Mouse (Mus musculus) frontal cortex, postnatal 36 days (tissue): ENCODE results near the gene Gm20388.

Experiments used
- DNase-seq, 2 experiments: peaks; one replicate each; pipeline ENCODE4 v3.0.0; 2022; ENCODE audit warnings: low spot score in 2 of 2

Gene Gm20388

GRCm38 (mm10) chr8:120738771-120739170 is 828.1 kb downstream of the Gm20388 start:
- no peak for DNase-seq

DNA sequence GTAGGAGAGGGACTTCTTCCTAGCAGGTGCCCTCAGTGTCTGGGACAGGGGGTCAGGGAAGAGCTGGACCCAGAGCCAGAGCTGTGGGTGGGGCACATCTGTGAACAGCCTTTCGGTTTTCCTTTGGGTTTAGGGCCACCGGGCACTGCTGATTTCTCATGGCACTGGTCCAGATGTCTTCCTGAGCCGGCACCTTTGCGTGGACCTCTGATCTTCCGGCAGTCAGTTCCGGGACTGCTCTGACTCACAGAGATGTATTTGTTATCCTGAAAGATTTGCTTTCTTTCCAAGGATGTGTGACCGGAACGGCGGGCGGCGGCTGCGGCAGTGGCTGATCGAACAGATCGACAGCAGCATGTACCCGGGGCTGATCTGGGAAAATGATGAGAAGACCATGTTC is 828.9 kb downstream of the Gm20388 start:
- DNase-seq = no peak

DNA sequence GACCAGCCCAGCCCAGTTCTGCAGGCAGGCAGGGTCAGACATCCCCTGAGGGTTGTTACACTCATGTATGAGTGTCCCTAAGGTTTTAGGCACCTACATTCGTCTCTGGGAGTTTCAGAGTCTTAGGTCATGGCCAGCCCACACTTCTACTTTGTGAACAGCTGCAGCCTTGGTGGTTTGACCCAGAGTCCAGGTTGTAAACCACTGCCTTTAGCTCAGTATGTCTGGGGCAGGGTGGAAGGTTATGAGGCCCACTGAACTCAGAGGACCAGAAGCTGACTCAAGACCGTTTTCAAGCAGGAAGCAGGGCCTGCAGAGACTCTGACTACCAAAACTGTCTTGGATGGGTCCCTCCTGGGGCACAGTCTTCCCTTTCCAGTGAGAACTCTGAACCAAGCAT is 829.9 kb downstream of the Gm20388 start:
- DNase-seq = no peak

DNA sequence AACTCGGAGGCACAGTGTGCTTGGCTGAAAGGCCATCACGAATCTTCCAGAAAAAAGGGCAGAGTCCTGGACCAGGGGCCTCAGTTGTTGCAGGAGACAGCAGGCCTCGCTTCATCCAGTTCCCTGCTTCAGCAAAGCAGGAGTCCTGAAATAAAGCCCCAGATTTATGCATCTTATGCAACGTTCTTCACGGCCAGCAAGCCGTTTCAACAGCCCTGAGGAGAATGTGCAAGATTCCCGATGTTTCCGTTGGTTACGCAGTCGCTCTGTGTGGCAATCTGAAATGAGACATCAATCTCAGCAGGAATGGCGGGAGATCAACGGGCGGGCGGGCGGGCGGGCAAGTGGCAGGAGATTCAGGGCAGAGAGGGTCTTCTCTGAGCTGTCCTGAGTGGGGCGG is 830.4 kb downstream of the Gm20388 start:
- no peak for DNase-seq

- DNase-seq = no peak
These were observed 831.3 kb downstream of the Gm20388 start for GRCm38 (mm10) chr8:120741815-120742530.

DNA sequence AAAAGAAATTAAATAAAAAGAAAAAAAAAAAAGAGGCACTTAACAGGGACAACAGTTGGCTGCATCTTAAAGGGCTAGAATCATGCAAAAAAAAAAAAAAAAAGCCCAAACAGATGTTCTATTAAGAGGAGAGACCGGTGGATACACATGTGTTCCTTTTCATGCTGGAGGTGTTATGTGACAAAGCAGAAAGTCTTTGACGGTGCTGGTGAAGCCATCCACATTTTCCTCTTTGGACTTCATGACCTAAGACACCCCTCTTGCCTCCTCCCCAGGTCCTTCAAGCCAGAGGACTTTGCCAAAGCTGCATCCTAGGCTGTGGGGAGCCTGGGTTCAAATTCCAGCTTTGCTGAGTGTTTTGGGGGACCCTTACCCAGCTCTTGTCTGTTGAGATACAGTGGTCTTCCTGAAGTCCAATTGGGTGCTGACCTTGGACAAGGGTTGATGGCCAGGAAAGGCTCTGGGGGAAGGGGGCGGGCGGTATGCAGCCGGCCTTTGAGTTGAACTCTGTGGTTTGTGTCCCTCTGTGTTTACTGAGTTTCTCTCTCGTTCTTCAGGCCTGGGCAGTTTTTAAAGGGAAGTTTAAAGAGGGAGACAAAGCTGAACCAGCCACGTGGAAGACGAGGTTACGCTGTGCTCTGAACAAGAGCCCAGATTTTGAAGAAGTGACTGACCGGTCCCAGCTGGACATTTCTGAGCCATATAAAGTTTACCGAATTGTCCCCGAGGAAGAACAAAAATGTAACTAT is 832.7 kb downstream of the Gm20388 start:
- DNase-seq = no peak

GRCm38 (mm10) chr8:120743898-120744290 is 833.3 kb downstream of the Gm20388 start:
- DNase-seq = no peak

DNA sequence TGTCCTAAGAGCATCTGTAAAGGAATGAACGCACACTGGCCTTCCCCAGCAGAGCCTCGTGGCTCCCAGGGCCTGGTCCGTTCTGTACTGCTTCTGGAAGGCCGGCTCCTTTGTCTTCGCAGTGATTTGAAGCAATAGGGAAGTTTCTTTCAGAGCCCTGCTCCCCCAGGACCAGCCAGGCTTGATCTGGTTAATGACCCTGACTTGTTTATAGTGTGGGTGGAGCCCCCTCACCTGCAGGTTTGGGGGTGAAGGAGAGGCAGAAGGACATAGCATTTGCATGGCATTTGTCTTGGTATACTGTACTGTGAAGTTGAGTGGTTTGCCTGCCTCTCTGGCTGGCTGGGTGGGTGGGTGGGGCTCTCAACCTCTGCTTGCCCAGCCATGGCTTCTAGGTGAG is 833.8 kb downstream of the Gm20388 start:
- DNase-seq = no peak

DNA sequence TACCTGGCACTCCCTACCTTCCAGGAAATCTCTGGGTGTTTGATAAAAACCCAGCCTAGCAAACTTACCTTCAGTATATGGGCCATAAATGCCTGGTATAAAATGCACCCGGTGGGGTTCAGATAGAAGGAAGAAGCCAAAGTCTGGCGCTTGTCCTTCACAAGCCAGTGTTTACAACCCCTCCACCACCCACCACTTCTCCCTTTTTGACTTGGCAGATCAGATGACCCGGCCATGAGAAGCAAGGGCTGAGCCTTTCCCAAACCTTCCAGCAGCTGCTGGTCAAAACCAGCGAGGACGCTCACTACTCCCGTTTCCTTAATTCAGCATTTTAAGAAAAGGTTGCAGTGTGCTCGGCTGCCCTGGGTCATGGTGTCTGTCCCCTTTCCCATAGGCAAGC is 834.6 kb downstream of the Gm20388 start:
- no peak for DNase-seq

- no peak for DNase-seq
These were observed 835.5 kb downstream of the Gm20388 start for GRCm38 (mm10) chr8:120746007-120746701.

- DNase-seq = no peak
These were observed 836.6 kb downstream of the Gm20388 start for GRCm38 (mm10) chr8:120747286-120747685.

DNA sequence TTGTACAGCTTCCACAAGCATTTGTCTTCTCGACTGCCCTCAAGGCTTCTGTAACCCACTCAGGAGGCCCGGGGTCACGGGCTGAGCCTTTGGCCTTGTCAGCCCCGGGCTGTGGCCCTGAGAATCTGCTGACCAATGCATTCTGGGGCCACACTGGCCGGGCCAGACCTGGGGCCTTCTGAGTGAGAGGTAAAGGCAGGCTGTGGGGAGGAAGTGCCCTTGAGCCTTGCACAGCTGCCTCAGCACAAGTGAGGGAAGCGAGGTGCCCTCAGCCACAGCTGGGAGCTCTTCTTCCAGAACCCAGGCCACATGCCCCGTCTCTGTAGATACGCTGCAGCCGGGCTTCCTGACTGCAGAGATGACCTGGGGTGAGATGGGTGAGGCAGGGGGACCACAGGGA is 840.0 kb downstream of the Gm20388 start:
- DNase-seq = no peak

GRCm38 (mm10) chr8:120751226-120752081 is 840.8 kb downstream of the Gm20388 start:
- DNase-seq = no peak

- no peak for DNase-seq
These were observed 841.4 kb downstream of the Gm20388 start for GRCm38 (mm10) chr8:120752082-120752452.

DNA sequence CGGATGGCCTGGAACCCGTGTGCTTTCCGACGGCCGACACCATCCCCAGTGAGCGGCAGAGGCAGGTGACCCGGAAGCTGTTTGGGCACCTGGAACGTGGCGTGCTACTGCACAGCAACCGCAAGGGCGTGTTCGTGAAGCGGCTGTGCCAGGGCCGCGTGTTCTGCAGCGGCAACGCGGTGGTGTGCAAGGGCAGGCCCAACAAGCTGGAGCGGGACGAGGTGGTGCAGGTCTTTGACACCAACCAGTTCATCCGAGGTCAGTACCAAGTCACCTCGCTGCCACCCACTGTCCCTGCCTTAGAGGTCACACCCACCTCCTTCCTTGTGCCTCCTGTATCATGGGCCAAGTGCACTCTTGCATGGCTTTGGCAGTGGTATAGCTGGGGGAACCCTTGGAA is 842.8 kb downstream of the Gm20388 start:
- DNase-seq = no peak

GRCm38 (mm10) chr8:120755306-120756297 is 845.0 kb downstream of the Gm20388 start:
- no peak for DNase-seq

GRCm38 (mm10) chr8:120758005-120758404 is 847.4 kb downstream of the Gm20388 start:
- DNase-seq = no peak

GRCm38 (mm10) chr8:120759847-120760246 is 849.2 kb downstream of the Gm20388 start:
- DNase-seq = no peak

- DNase-seq = no peak
These were observed 849.9 kb downstream of the Gm20388 start for GRCm38 (mm10) chr8:120760341-120761215.

GRCm38 (mm10) chr8:120763267-120763666 is 852.6 kb downstream of the Gm20388 start:
- no peak for DNase-seq
